Mouse (Mus musculus) thymus, adult 2 months (tissue): ENCODE data around the gene Bcap29.

Experiments
- CTCF ChIP-seq: fragments of 200-500 bp; IDR thresholded peaks from 2 replicates; pipeline ENCODE4 v1.5.1; 2012; ENCODE audit warnings: mild to moderate bottlenecking, control low read depth, low read length, moderate library complexity, borderline replicate concordance; ENCODE audit not compliant: control insufficient read depth, poor library complexity, insufficient read depth; ENCODE audit errors: extremely low read depth
- POLR2A ChIP-seq: fragments of 200-500 bp; IDR thresholded peaks from 2 replicates; pipeline ENCODE4 v1.6.1; 2012; ENCODE audit warnings: mild to moderate bottlenecking, low read length, control low read depth, moderate library complexity; ENCODE audit not compliant: control insufficient read depth, poor library complexity, insufficient read depth; ENCODE audit errors: extremely low read depth

DNA sequence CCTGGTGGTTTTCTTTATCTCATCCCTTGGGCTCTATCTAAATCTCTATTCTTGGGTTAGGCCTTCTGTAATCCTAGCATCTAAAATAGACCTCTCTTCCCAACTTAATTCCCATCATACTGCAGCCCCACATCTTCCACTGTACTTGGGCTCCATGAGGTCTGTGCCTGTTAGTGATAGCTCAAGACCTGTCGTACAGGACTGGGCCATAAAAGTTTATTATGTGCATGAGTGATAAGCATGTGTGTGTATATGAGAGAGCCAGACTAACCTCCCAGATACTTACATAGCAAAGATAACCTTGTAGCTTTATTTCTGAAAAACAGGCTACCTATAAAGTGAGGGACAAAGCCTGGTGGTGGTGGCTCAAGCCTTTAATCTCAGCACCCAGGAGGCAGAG, 80.1 kb downstream of the Bcap29 start:
- TF ChIP-seq CTCF (no peak), POLR2A (no peak)
